Mouse (Mus musculus) MEL (cell line): ENCODE data around the gene Crim1.

ENCODE experiments used
- CTCF ChIP-seq, 3 experiments: IDR thresholded peaks in 2 of 3; conservative IDR thresholded peaks in 1 of 3; 2 replicates each; pipeline ENCODE4 v1.5.1; 2011 to 2012; ENCODE audit warnings: low read length in 3 of 3, low read depth in 2 of 3, mild to moderate bottlenecking in 2 of 3, improper control_type of control experiment in 1 of 3, inconsistent platforms in 1 of 3, mixed read lengths in 1 of 3, moderate library complexity in 1 of 3; ENCODE audit not compliant: control insufficient read depth in 1 of 3, insufficient read depth in 1 of 3, poor library complexity in 1 of 3, severe bottlenecking in 1 of 3
- E2F4 ChIP-seq: IDR thresholded peaks from 2 replicates; pipeline ENCODE4 v1.6.1; 2011; ENCODE audit warnings: low read depth, low read length, improper control_type of control experiment, borderline replicate concordance
- ETS1 ChIP-seq: IDR thresholded peaks from 2 replicates; pipeline ENCODE4 v1.6.1; 2012; ENCODE audit warnings: low read depth, mild to moderate bottlenecking, inconsistent platforms, low read length, improper control_type of control experiment, moderate library complexity
- MAFK ChIP-seq: IDR thresholded peaks from 2 replicates; pipeline ENCODE4 v1.6.1; 2011; ENCODE audit warnings: low read depth, mild to moderate bottlenecking, low read length, improper control_type of control experiment, borderline replicate concordance
- MYC ChIP-seq: IDR thresholded peaks from 2 replicates; pipeline ENCODE4 v1.6.1; 2011; ENCODE audit warnings: low read depth, mild to moderate bottlenecking, low read length, improper control_type of control experiment, moderate library complexity
- TAL1 ChIP-seq: IDR thresholded peaks from 2 replicates; pipeline ENCODE4 v1.6.1; 2012; ENCODE audit warnings: mild to moderate bottlenecking, inconsistent platforms, low read length, moderate library complexity, mixed read lengths
- TCF12 ChIP-seq: IDR thresholded peaks from 2 replicates; pipeline ENCODE4 v1.6.1; 2014; ENCODE audit warnings: low read depth, mild to moderate bottlenecking, inconsistent platforms, low read length, improper control_type of control experiment, moderate library complexity

- TF ChIP-seq MAFK: no peak
- TF ChIP-seq MYC: no peak
- TF ChIP-seq CTCF (IDR thresholded peaks at IDR 0.05 in 2 of 3, conservative IDR thresholded peaks at IDR 0.05 in 1 of 3; ENCODE audit: control insufficient read depth in 1 of 3, insufficient read depth in 1 of 3, low read depth in 2 of 3, low read length in 3 of 3, poor library complexity in 1 of 3, severe bottlenecking in 1 of 3): no peak
- TF ChIP-seq TCF12: no peak
- no peak for TF ChIP-seq E2F4
- TF ChIP-seq TAL1: no peak
- TF ChIP-seq ETS1: no peak
Measured at GRCm38 (mm10) chr17:78325761-78326332, 125.8 kb downstream of the Crim1 start.
